Mouse (Mus musculus): ENCODE measurements around the gene Tmem144.

DNA sequence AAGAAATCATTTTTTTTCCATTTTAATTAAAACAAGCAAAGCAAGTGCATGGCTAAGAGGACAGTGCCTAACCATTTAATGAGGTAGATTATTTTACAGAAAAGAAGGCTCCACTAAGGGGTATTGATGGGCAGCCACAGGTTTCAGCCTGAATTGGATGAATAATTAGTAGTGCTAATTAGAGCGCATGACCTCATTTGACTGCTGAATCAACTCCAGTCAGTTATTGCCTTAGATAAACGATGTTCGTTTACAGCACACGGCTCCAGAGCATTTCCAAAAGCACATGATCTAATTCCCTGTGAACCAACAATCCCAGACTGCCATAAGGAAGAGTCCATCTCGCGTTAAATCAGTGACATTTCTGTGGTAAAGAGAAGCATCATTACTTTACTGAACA, 11.1 kb downstream of the Tmem144 start:
- no peak for TF ChIP-seq POLR2A (IDR thresholded peaks at IDR 0.05; ENCODE audit: borderline replicate concordance, extremely low read depth, insufficient read depth, insufficient read length, poor library complexity, severe bottlenecking)
- TF ChIP-seq CTCF (IDR thresholded peaks at IDR 0.05; ENCODE audit: borderline replicate concordance, extremely low read depth, insufficient read depth, insufficient read length): no peak

Measured in brain, embryonic 14.5 days (tissue).